Comparison of ENCODE assay signal across 25 mouse cellular contexts in the genomic region with DNA sequence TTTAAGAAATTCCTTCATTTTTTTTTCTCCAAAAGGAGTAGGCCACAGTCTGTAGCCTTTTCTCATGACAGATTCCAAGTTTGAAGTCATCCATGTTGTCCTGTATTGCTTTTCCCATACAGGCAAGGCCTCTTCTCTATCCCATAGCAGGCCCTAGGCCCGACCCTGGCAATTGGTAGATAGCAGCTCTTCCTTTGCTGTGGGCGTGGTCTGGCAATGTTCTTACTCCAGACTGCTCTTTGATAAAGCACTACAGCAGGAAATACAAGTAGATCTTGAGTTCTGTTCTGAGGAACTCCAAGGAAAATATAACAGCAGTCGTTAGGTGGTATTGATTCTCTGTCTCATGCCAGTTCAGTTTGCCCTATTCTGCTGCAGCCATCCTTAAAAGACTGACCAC. TPM values are rescaled to one million over a fixed set of nuclear protein-coding genes. Genes with fewer than 3 reads are reported as not detected.
DNase-seq lines count a peak whose midpoint lies in the region; ATAC-seq and TF ChIP-seq lines count a peak whose summit lies in the region.
"Had no signal": no experiment of that assay in that cellular context is flagged by ENCODE, and none has a peak within 500 bp of the region (broad histone marks: within the 10 kb centered on the region; RNA-seq: fewer than 3 reads in every experiment).

No protein-coding gene starts in this region.

- H3K36me3 ChIP-seq in MEL (ENCODE audit: control insufficient read depth in 1 of 2, insufficient read depth in 2 of 2, low read length in 2 of 2), result peaks cover 20 to 24% of the 10 kb centered on the region in 2 experiments
- H3K36me3 ChIP-seq in liver, embryonic 12.5 days, result peaks cover 94% of the 10 kb centered on the region
- H3K36me3 ChIP-seq in midbrain, embryonic 13.5 days, result peaks cover 83% of the 10 kb centered on the region

- H3K27me3 ChIP-seq in MEL (ENCODE audit: control insufficient read depth in 1 of 2, insufficient read depth in 2 of 2, low read length in 2 of 2), result no peaks in the 10 kb centered on the region
- no peaks in the 10 kb centered on the region for H3K27me3 ChIP-seq in liver, embryonic 12.5 days (replicated peaks)
- no peaks in the 10 kb centered on the region for H3K27me3 ChIP-seq in midbrain, embryonic 13.5 days
- H3K27me3 ChIP-seq: heart, embryonic 15.5 days; hindbrain, embryonic 15.5 days; neural tube, embryonic 13.5 days had no signal

- no peak for TF ChIP-seq CTCF in MEL (IDR thresholded peaks at IDR 0.05 in 2 of 3, conservative IDR thresholded peaks at IDR 0.05 in 1 of 3; ENCODE audit: control insufficient read depth in 1 of 3, insufficient read depth in 1 of 3, low read depth in 2 of 3, low read length in 3 of 3, poor library complexity in 1 of 3, severe bottlenecking in 1 of 3)

- H3K4me1 ChIP-seq in MEL (ENCODE audit: control insufficient read depth in 1 of 2, insufficient read depth in 2 of 2, low read length in 2 of 2), result peaks cover 14 to 16% of the 10 kb centered on the region in 2 experiments
- peaks cover 38% of the 10 kb centered on the region for H3K4me1 ChIP-seq in liver, embryonic 12.5 days
- no peaks in the 10 kb centered on the region for H3K4me1 ChIP-seq in midbrain, embryonic 13.5 days (replicated peaks)
- H3K4me1 ChIP-seq: embryonic facial prominence, embryonic 10.5 days; heart, embryonic 15.5 days; hindbrain, embryonic 15.5 days; neural tube, embryonic 13.5 days had no signal

- TF ChIP-seq POLR2A in MEL (IDR thresholded peaks at IDR 0.05; ENCODE audit: control insufficient read depth in 1 of 2, insufficient read depth in 1 of 2, low read depth in 1 of 2, low read length in 2 of 2, poor library complexity in 1 of 2), result no peak

- DNase-seq in MEL (ENCODE audit: low read depth, low spot score), result peak; percentile 88
- no peak for DNase-seq in right cerebral cortex, postnatal 14 days
- DNase-seq in spleen, postnatal 36 days (ENCODE audit: low spot score in 2 of 2), result no peak
- DNase-seq: adrenal gland, adult 8-10 months; cerebellum, adult 8-10 months; gastrocnemius, postnatal 36 days; heart, adult 2 months; heart, postnatal 4 days; kidney, adult 9 months; kidney, postnatal 25 days; lung, embryonic 14.5 days; right cerebral cortex, postnatal 4 days had no signal

- H3K9ac ChIP-seq in MEL (ENCODE audit: control insufficient read depth, low read depth, low read length, poor library complexity, severe bottlenecking), result no peak overlapping the region
- no peak overlapping the region for H3K9ac ChIP-seq in liver, embryonic 12.5 days
- H3K9ac ChIP-seq in midbrain, embryonic 13.5 days (replicated peaks), result no peak overlapping the region
- H3K9ac ChIP-seq: heart, embryonic 15.5 days; hindbrain, embryonic 15.5 days; lung, embryonic 14.5 days; neural tube, embryonic 13.5 days had no signal

- no peaks in the 10 kb centered on the region for H3K9me3 ChIP-seq in MEL (replicated peaks; ENCODE audit: insufficient read depth, low read length)
- H3K9me3 ChIP-seq in liver, embryonic 12.5 days (replicated peaks), result no peaks in the 10 kb centered on the region
- H3K9me3 ChIP-seq in midbrain, embryonic 13.5 days, result no peaks in the 10 kb centered on the region
- H3K9me3 ChIP-seq: embryonic facial prominence, embryonic 10.5 days; heart, embryonic 15.5 days; hindbrain, embryonic 15.5 days; neural tube, embryonic 13.5 days had no signal

- no peak overlapping the region for H3K4me3 ChIP-seq in MEL (ENCODE audit: control insufficient read depth in 1 of 2, insufficient read depth in 1 of 2, low read depth in 2 of 2, low read length in 2 of 2)
- no peak overlapping the region for H3K4me3 ChIP-seq in liver, embryonic 12.5 days
- H3K4me3 ChIP-seq in midbrain, embryonic 13.5 days (replicated peaks), result no peak overlapping the region
- H3K4me3 ChIP-seq: embryonic facial prominence, embryonic 10.5 days; heart, adult 2 months; heart, embryonic 15.5 days; hindbrain, embryonic 15.5 days; layer of hippocampus, adult 2 months; myocyte; neural tube, embryonic 13.5 days had no signal

- 24% methylated on average over 3 of the region's 3 CpGs for WGBS in liver, embryonic 12.5 days (ENCODE audit: insufficient replicate concordance)
- WGBS in midbrain, embryonic 13.5 days, result 90% methylated on average over 3 of the region's 3 CpGs

- peak; percentile 41 to 43; a peak in 3 of 4 replicates for TF ChIP-seq EP300 in MEL (IDR thresholded peaks at IDR 0.05; ENCODE audit: low read depth in 1 of 2, low read length in 2 of 2)

- TF ChIP-seq RAD21 in MEL (IDR thresholded peaks at IDR 0.05; ENCODE audit: low read depth, low read length), result no peak

- peak; percentile 65; the same call in 1 of the 2 replicates for ATAC-seq in common myeloid progenitor, adult 5-6 weeks (replicated peaks; ENCODE audit: low read depth, poor library complexity, severe bottlenecking)
- ATAC-seq in liver, embryonic 12.5 days, result peak; percentile 95
- ATAC-seq in megakaryocyte progenitor cell, adult 5-6 weeks (replicated peaks; ENCODE audit: poor library complexity), result peak; percentile 96
- no peak for ATAC-seq in midbrain, embryonic 13.5 days
- ATAC-seq: activated CD4-positive, CD25-positive, alpha-beta regulatory T cell, adult 4 months; midbrain, embryonic 16.5 days had no signal

- no peak overlapping the region for H3K27ac ChIP-seq in MEL (ENCODE audit: control insufficient read depth, low read depth, low read length)
- H3K27ac ChIP-seq in liver, embryonic 12.5 days, result peak overlapping the region; percentile 71
- no peak overlapping the region for H3K27ac ChIP-seq in midbrain, embryonic 13.5 days
- H3K27ac ChIP-seq: embryonic facial prominence, embryonic 10.5 days; heart, adult 2 months; heart, embryonic 15.5 days; hindbrain, embryonic 15.5 days; layer of hippocampus, adult 2 months; neural tube, embryonic 13.5 days; stomach, postnatal 0 days had no signal

- peak overlapping the region; percentile 27; the same call in 1 of the 2 replicates for H3K4me2 ChIP-seq in liver, embryonic 12.5 days
- H3K4me2 ChIP-seq in midbrain, embryonic 13.5 days (replicated peaks), result no peak overlapping the region
- H3K4me2 ChIP-seq: heart, embryonic 15.5 days; hindbrain, embryonic 15.5 days; lung, embryonic 14.5 days; neural tube, embryonic 13.5 days had no signal

- no peaks in the 10 kb centered on the region for H3K79me2 ChIP-seq in MEL (ENCODE audit: control insufficient read depth, insufficient read depth, low read length, poor library complexity)

TF ChIP-seq in MEL, 35 proteins besides CTCF, POLR2A, EP300 and RAD21:
- TF ChIP-seq ETS1 (IDR thresholded peaks at IDR 0.05; ENCODE audit: low read depth, low read length) (no peak), ELF1 (IDR thresholded peaks at IDR 0.05; ENCODE audit: low read depth, low read length) (peak; percentile 43; the same call in 1 of the 2 replicates), SIN3A (IDR thresholded peaks at IDR 0.05; ENCODE audit: low read length) (0 out of 2 replicates have a peak, but pooled peaks have one; percentile 28), TAL1 (IDR thresholded peaks at IDR 0.05; ENCODE audit: low read length) (peak; percentile 38), NRF1 (IDR thresholded peaks at IDR 0.05; ENCODE audit: insufficient read depth, low read depth, low read length, poor library complexity, severe bottlenecking) (no peak), GATA1 (IDR thresholded peaks at IDR 0.05; ENCODE audit: low read depth, low read length) (peak; percentile 41; the same call in 1 of the 2 replicates), MYC (IDR thresholded peaks at IDR 0.05; ENCODE audit: low read depth, low read length) (no peak), RCOR1 (IDR thresholded peaks at IDR 0.05; ENCODE audit: low read depth, low read length) (0 out of 2 replicates have a peak, but pooled peaks have one; percentile 10), GABPA (IDR thresholded peaks at IDR 0.05; ENCODE audit: low read depth, low read length) (no peak), CHD1 (IDR thresholded peaks at IDR 0.05; ENCODE audit: low read depth, low read length) (no peak)
TF ChIP-seq in MEL: peak in this region for 5.

RNA-seq across cellular contexts. Expression of a gene that starts 18.1 kb away (rescaled TPM):
- 78.8 and 122 TPM in 2 replicates for total RNA-seq in MEL (2012; rRNA removed)
- 10 to 100 TPM in 1 of 2 experiments, not detected in 1; 87.8 TPM for polyA plus RNA-seq in MEL (2012; ENCODE audit: insufficient read depth in 1 of 2, insufficient read length in 2 of 2, low read depth in 1 of 2, low replicate concordance in 2 of 2, missing spikeins in 1 of 2)
- 23.6 and 45.1 TPM in 2 replicates for total RNA-seq in common myeloid progenitor, adult 5-6 weeks (2017)
- polyA plus RNA-seq in liver, embryonic 12.5 days (2016; fragmentation: Nextera tagmentation; extraction: Ambion mirVana), result 95.4 and 103 TPM in 2 replicates
- total RNA-seq in megakaryocyte progenitor cell, adult 5-6 weeks (2015), result 93.8 and 125 TPM in 2 replicates
- 45.3 and 89.8 TPM in 2 replicates for total RNA-seq in megakaryocyte progenitor cell, adult 5-6 weeks (2017)
- polyA plus RNA-seq in midbrain, embryonic 13.5 days (2015; fragmentation: Nextera tagmentation; extraction: Ambion mirVana), result 75.8 and 78.8 TPM in 2 replicates

RNA-seq across cellular contexts. Expression of a gene that starts 20.2 kb away (rescaled TPM):
- 168 and 172 TPM in 2 replicates for total RNA-seq in MEL (2012; rRNA removed)
- polyA plus RNA-seq in MEL (2012; ENCODE audit: insufficient read depth in 1 of 2, insufficient read length in 2 of 2, low read depth in 1 of 2, low replicate concordance in 2 of 2, missing spikeins in 1 of 2), result 100 to 1,000 TPM; 291 to 349 TPM
- total RNA-seq in common myeloid progenitor, adult 5-6 weeks (2017), result 88.3 and 112 TPM in 2 replicates
- 298 and 306 TPM in 2 replicates for polyA plus RNA-seq in liver, embryonic 12.5 days (2016; fragmentation: Nextera tagmentation; extraction: Ambion mirVana)
- 90.7 and 110 TPM in 2 replicates for total RNA-seq in megakaryocyte progenitor cell, adult 5-6 weeks (2015)
- 136 and 153 TPM in 2 replicates for total RNA-seq in megakaryocyte progenitor cell, adult 5-6 weeks (2017)
- polyA plus RNA-seq in midbrain, embryonic 13.5 days (2015; fragmentation: Nextera tagmentation; extraction: Ambion mirVana), result 280 and 317 TPM in 2 replicates
- polyA plus RNA-seq: activated CD4-positive, CD25-positive, alpha-beta regulatory T cell, adult 4 months had no signal

RNA-seq across cellular contexts. Expression of a gene that starts 57.8 kb away (rescaled TPM):
- 0.15 TPM in 1 of 2 replicates, not detected in the other for total RNA-seq in MEL (2012; rRNA removed)
- under 1 TPM in 1 of 2 experiments, not detected in 1; 0.40 TPM for polyA plus RNA-seq in MEL (2012; ENCODE audit: insufficient read depth in 1 of 2, insufficient read length in 2 of 2, low read depth in 1 of 2, low replicate concordance in 2 of 2, missing spikeins in 1 of 2)
- not detected in 2 replicates for total RNA-seq in common myeloid progenitor, adult 5-6 weeks (2017)
- polyA plus RNA-seq in liver, embryonic 12.5 days (2016; fragmentation: Nextera tagmentation; extraction: Ambion mirVana), result 27.4 and 28.0 TPM in 2 replicates
- 3.2 and 6.7 TPM in 2 replicates for total RNA-seq in megakaryocyte progenitor cell, adult 5-6 weeks (2015)
- 0.44 and 0.87 TPM in 2 replicates for total RNA-seq in megakaryocyte progenitor cell, adult 5-6 weeks (2017)
- 19.8 and 23.2 TPM in 2 replicates for polyA plus RNA-seq in midbrain, embryonic 13.5 days (2015; fragmentation: Nextera tagmentation; extraction: Ambion mirVana)
